Mouse (Mus musculus) testis, adult 2 months (tissue): ENCODE results near the gene Sema3b.

Source experiments
- CTCF ChIP-seq: fragments of 200-500 bp; IDR thresholded peaks from 2 replicates; pipeline ENCODE4 v1.5.1; 2012; ENCODE audit warnings: low read depth, mild to moderate bottlenecking, inconsistent platforms, low read length, moderate library complexity; ENCODE audit not compliant: control insufficient read depth, insufficient read depth, insufficient replicate concordance
- POLR2A ChIP-seq: fragments of 200-500 bp; IDR thresholded peaks from 2 replicates; pipeline ENCODE4 v1.6.1; 2012; ENCODE audit warnings: low read depth, mild to moderate bottlenecking, inconsistent platforms, low read length, moderate library complexity; ENCODE audit not compliant: control insufficient read depth

GRCm38 (mm10) chr9:107617461-107617860 lies 8.4 kb upstream of the Sema3b start:
- TF ChIP-seq CTCF (no peak), POLR2A (no peak)
